Mouse (Mus musculus): ENCODE measurements around the gene Mxi1. TPM values are rescaled to one million over a fixed set of nuclear protein-coding genes. Genes with fewer than 3 reads are reported as not detected.

Gene Mxi1
- total and polyA plus RNA-seq, 2 experiments: 11.8 to 16.1 TPM

- DNase-seq (ENCODE audit: extremely low read depth, low read depth, low spot score): no peak
- H3K27ac ChIP-seq (replicated peaks; ENCODE audit: insufficient read depth, low read depth, low read length): no peak overlapping the region
- H3K9ac ChIP-seq (ENCODE audit: low read depth, low read length): no peak overlapping the region
- no peaks in the 10 kb centered on the region for H3K27me3 ChIP-seq (ENCODE audit: control insufficient read depth, insufficient read depth, low read length)
- H3K4me3 ChIP-seq (ENCODE audit: insufficient read depth, low read depth, low read length): no peak overlapping the region
- H3K79me2 ChIP-seq (ENCODE audit: control insufficient read depth, insufficient read depth, low read length): no peaks in the 10 kb centered on the region
- WGBS: 77% methylated on average over 6 of the region's 6 CpGs
- no peak for TF ChIP-seq POLR2A (IDR thresholded peaks at IDR 0.05; ENCODE audit: extremely low read depth, insufficient read depth, low read length)
- no peak for TF ChIP-seq CTCF (IDR thresholded peaks at IDR 0.05; ENCODE audit: low read depth, low read length)
- no peaks in the 10 kb centered on the region for H3K36me3 ChIP-seq (ENCODE audit: control insufficient read depth, insufficient read depth, low read length)
- no peaks in the 10 kb centered on the region for H3K4me1 ChIP-seq (ENCODE audit: control insufficient read depth, insufficient read depth, low read length)
Measured at GRCm38 (mm10) chr19:53324866-53325265, 14.5 kb downstream of the Mxi1 start.

- H3K4me3 ChIP-seq (ENCODE audit: insufficient read depth, low read depth, low read length): peak overlapping the region; percentile 40
- peak overlapping the region; percentile 32 for H3K9ac ChIP-seq (ENCODE audit: low read depth, low read length)
- no peaks in the 10 kb centered on the region for H3K79me2 ChIP-seq (ENCODE audit: control insufficient read depth, insufficient read depth, low read length)
- peak; percentile 51 for DNase-seq (ENCODE audit: extremely low read depth, low read depth, low spot score)
- H3K27me3 ChIP-seq (ENCODE audit: control insufficient read depth, insufficient read depth, low read length): no peaks in the 10 kb centered on the region
- H3K4me1 ChIP-seq (ENCODE audit: control insufficient read depth, insufficient read depth, low read length): peaks cover 5% of the 10 kb centered on the region; the same call in 1 of the 2 replicates
- no peaks in the 10 kb centered on the region for H3K36me3 ChIP-seq (ENCODE audit: control insufficient read depth, insufficient read depth, low read length)
- 24% methylated on average over 27 of the region's 27 CpGs for WGBS
- TF ChIP-seq CTCF (IDR thresholded peaks at IDR 0.05; ENCODE audit: low read depth, low read length) (no peak), POLR2A (IDR thresholded peaks at IDR 0.05; ENCODE audit: extremely low read depth, insufficient read depth, low read length) (no peak)
- no peak overlapping the region for H3K27ac ChIP-seq (replicated peaks; ENCODE audit: insufficient read depth, low read depth, low read length)
Measured at GRCm38 (mm10) chr19:53325578-53326295, 15.4 kb downstream of the Mxi1 start.

GRCm38 (mm10) chr19:53328116-53328515 is 17.8 kb downstream of the Mxi1 start:
- WGBS: 68% methylated on average over 9 of the region's 9 CpGs
- no peaks in the 10 kb centered on the region for H3K27me3 ChIP-seq (ENCODE audit: control insufficient read depth, insufficient read depth, low read length)
- no peak overlapping the region for H3K27ac ChIP-seq (replicated peaks; ENCODE audit: insufficient read depth, low read depth, low read length)
- DNase-seq (ENCODE audit: extremely low read depth, low read depth, low spot score): no peak
- no peak overlapping the region for H3K4me3 ChIP-seq (ENCODE audit: insufficient read depth, low read depth, low read length)
- no peaks in the 10 kb centered on the region for H3K79me2 ChIP-seq (ENCODE audit: control insufficient read depth, insufficient read depth, low read length)
- H3K36me3 ChIP-seq (ENCODE audit: control insufficient read depth, insufficient read depth, low read length): peaks cover 3% of the 10 kb centered on the region; the same call in 1 of the 2 replicates
- TF ChIP-seq CTCF (IDR thresholded peaks at IDR 0.05; ENCODE audit: low read depth, low read length): peak; percentile 29; the same call in 1 of the 2 replicates
- no peak for TF ChIP-seq POLR2A (IDR thresholded peaks at IDR 0.05; ENCODE audit: extremely low read depth, insufficient read depth, low read length)
- H3K9ac ChIP-seq (ENCODE audit: low read depth, low read length): no peak overlapping the region
- H3K4me1 ChIP-seq (ENCODE audit: control insufficient read depth, insufficient read depth, low read length): peaks cover 5% of the 10 kb centered on the region; the same call in 1 of the 2 replicates

GRCm38 (mm10) chr19:53329221-53329991 is 19.1 kb downstream of the Mxi1 start:
- peak overlapping the region; percentile 96 for H3K4me3 ChIP-seq (ENCODE audit: insufficient read depth, low read depth, low read length)
- no peaks in the 10 kb centered on the region for H3K27me3 ChIP-seq (ENCODE audit: control insufficient read depth, insufficient read depth, low read length)
- peak; percentile 79 for DNase-seq (ENCODE audit: extremely low read depth, low read depth, low spot score)
- peaks cover 5% of the 10 kb centered on the region; the same call in 1 of the 2 replicates for H3K4me1 ChIP-seq (ENCODE audit: control insufficient read depth, insufficient read depth, low read length)
- H3K9ac ChIP-seq (ENCODE audit: low read depth, low read length): peak overlapping the region; percentile 95
- WGBS: under 1% methylated on average over 81 of the region's 106 CpGs
- peak overlapping the region; percentile 48 for H3K27ac ChIP-seq (replicated peaks; ENCODE audit: insufficient read depth, low read depth, low read length)
- H3K79me2 ChIP-seq (ENCODE audit: control insufficient read depth, insufficient read depth, low read length): no peaks in the 10 kb centered on the region
- peak; percentile 14; the same call in 1 of the 2 replicates for TF ChIP-seq POLR2A (IDR thresholded peaks at IDR 0.05; ENCODE audit: extremely low read depth, insufficient read depth, low read length)
- peak; percentile 76 for TF ChIP-seq CTCF (IDR thresholded peaks at IDR 0.05; ENCODE audit: low read depth, low read length)
- peaks cover 3% of the 10 kb centered on the region; the same call in 1 of the 2 replicates for H3K36me3 ChIP-seq (ENCODE audit: control insufficient read depth, insufficient read depth, low read length)

- WGBS: under 1% methylated on average over 29 of the region's 29 CpGs
- Histone ChIP-seq H3K4me3 (ENCODE audit: insufficient read depth, low read depth, low read length) (peak overlapping the region; percentile 96), H3K4me1 (ENCODE audit: control insufficient read depth, insufficient read depth, low read length) (peaks cover 5% of the 10 kb centered on the region; the same call in 1 of the 2 replicates), H3K9ac (ENCODE audit: low read depth, low read length) (peak overlapping the region; percentile 95), H3K36me3 (ENCODE audit: control insufficient read depth, insufficient read depth, low read length) (peaks cover 3% of the 10 kb centered on the region; the same call in 1 of the 2 replicates), H3K27ac (replicated peaks; ENCODE audit: insufficient read depth, low read depth, low read length) (peak overlapping the region; percentile 48), H3K79me2 (ENCODE audit: control insufficient read depth, insufficient read depth, low read length) (no peaks in the 10 kb centered on the region), H3K27me3 (ENCODE audit: control insufficient read depth, insufficient read depth, low read length) (no peaks in the 10 kb centered on the region)
- DNase-seq (ENCODE audit: extremely low read depth, low read depth, low spot score): no peak
- TF ChIP-seq POLR2A (IDR thresholded peaks at IDR 0.05; ENCODE audit: extremely low read depth, insufficient read depth, low read length) (no peak), CTCF (IDR thresholded peaks at IDR 0.05; ENCODE audit: low read depth, low read length) (no peak)
Measured at GRCm38 (mm10) chr19:53329992-53330381, 19.7 kb downstream of the Mxi1 start.
